Comparison of ENCODE assay signal across 20 mouse cellular contexts in the genomic region with DNA sequence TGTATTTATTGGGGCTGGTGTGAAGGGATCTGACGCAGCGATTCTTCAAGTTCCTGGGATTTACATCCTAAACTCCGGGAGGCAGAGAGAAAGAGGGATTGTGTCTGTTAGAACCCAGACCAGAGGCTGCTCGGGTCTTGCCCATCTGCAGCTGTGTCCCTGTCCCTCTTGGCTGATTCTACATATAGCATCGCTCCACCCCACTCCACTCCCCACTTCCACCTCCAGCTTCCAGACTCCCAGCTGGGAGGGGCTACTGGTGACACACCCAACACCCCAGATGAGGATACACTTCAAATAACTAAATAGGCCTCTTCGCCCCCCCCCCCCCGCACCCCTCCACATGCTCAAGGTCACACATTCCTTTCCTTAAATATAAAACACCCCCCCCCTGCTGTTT.
DNase-seq lines count a peak whose midpoint lies in the region; ATAC-seq lines count a peak whose summit lies in the region.
"Had no signal": no experiment of that assay in that cellular context is flagged by ENCODE, and none has a peak within 500 bp of the region (broad histone marks: within the 10 kb centered on the region; RNA-seq: fewer than 3 reads in every experiment).

No protein-coding gene starts in this region.

- H3K27me3 ChIP-seq in heart, embryonic 13.5 days (replicated peaks), result no peaks in the 10 kb centered on the region
- no peaks in the 10 kb centered on the region for H3K27me3 ChIP-seq in limb, embryonic 11.5 days (ENCODE audit: control insufficient read depth, insufficient read depth, low read length)
- H3K27me3 ChIP-seq in limb, embryonic 10.5 days (ENCODE audit: low read depth, poor library complexity, severe bottlenecking), result peaks cover 22% of the 10 kb centered on the region; the same call in 1 of the 2 replicates
- H3K27me3 ChIP-seq in limb, embryonic 13.5 days, result peaks cover 20% of the 10 kb centered on the region
- H3K27me3 ChIP-seq: forebrain, embryonic 13.5 days had no signal

- no peak overlapping the region for H3K4me3 ChIP-seq in heart, embryonic 13.5 days
- H3K4me3 ChIP-seq in limb, embryonic 11.5 days (ENCODE audit: low read depth, low read length), result no peak overlapping the region
- no peak overlapping the region for H3K4me3 ChIP-seq in limb, embryonic 10.5 days
- H3K4me3 ChIP-seq in limb, embryonic 13.5 days, result no peak overlapping the region
- H3K4me3 ChIP-seq: embryonic facial prominence, embryonic 13.5 days; forebrain, embryonic 13.5 days; hindbrain, embryonic 13.5 days had no signal

- H3K27ac ChIP-seq in heart, embryonic 13.5 days (replicated peaks), result no peak overlapping the region
- H3K27ac ChIP-seq in limb, embryonic 11.5 days (replicated peaks; ENCODE audit: low read depth, low read length), result no peak overlapping the region
- no peak overlapping the region for H3K27ac ChIP-seq in limb, embryonic 10.5 days
- H3K27ac ChIP-seq in limb, embryonic 13.5 days, result no peak overlapping the region
- H3K27ac ChIP-seq: embryonic facial prominence, embryonic 13.5 days; forebrain, embryonic 13.5 days; hindbrain, embryonic 13.5 days; hindbrain, postnatal 0 days had no signal

- H3K36me3 ChIP-seq in heart, embryonic 13.5 days, result no peaks in the 10 kb centered on the region
- no peaks in the 10 kb centered on the region for H3K36me3 ChIP-seq in limb, embryonic 11.5 days (ENCODE audit: control insufficient read depth, insufficient read depth, low read length)
- no peaks in the 10 kb centered on the region for H3K36me3 ChIP-seq in limb, embryonic 10.5 days
- no peaks in the 10 kb centered on the region for H3K36me3 ChIP-seq in limb, embryonic 13.5 days
- H3K36me3 ChIP-seq: embryonic facial prominence, embryonic 13.5 days; hindbrain, embryonic 13.5 days had no signal

- WGBS in heart, embryonic 13.5 days, result 38% methylated on average over 7 of the region's 7 CpGs
- WGBS in limb, embryonic 11.5 days, result 43% methylated on average over 7 of the region's 7 CpGs
- 47% methylated on average over 7 of the region's 7 CpGs for WGBS in limb, embryonic 10.5 days
- 38% methylated on average over 7 of the region's 7 CpGs for WGBS in limb, embryonic 13.5 days

- H3K9me3 ChIP-seq in heart, embryonic 13.5 days, result no peaks in the 10 kb centered on the region
- no peaks in the 10 kb centered on the region for H3K9me3 ChIP-seq in limb, embryonic 11.5 days (ENCODE audit: control insufficient read depth, low read length)
- H3K9me3 ChIP-seq in limb, embryonic 10.5 days (replicated peaks), result no peaks in the 10 kb centered on the region
- H3K9me3 ChIP-seq in limb, embryonic 13.5 days, result no peaks in the 10 kb centered on the region
- H3K9me3 ChIP-seq: embryonic facial prominence, embryonic 13.5 days; forebrain, embryonic 13.5 days; hindbrain, embryonic 13.5 days had no signal

- no peak for ATAC-seq in heart, embryonic 13.5 days (ENCODE audit: extremely low read depth, insufficient number of reproducible peaks, low FRiP score, low TSS enrichment)
- ATAC-seq in limb, embryonic 11.5 days (ENCODE audit: insufficient number of reproducible peaks, low FRiP score, low TSS enrichment, low read depth), result no peak
- ATAC-seq in limb, embryonic 13.5 days (ENCODE audit: low FRiP score, low read depth), result peak; percentile 51; the same call in 1 of the 2 replicates
- ATAC-seq: forebrain, embryonic 13.5 days; forebrain, postnatal 0 days; hindbrain, postnatal 0 days had no signal

- intact Hi-C loops in heart, postnatal 10 days (cut with DNase I), result no loop called here

- DNase-seq in heart, postnatal 10 days, result no peak
- DNase-seq in limb, embryonic 11.5 days (ENCODE audit: low spot score), result no peak
- no peak for DNase-seq in limb, embryonic 10.5 days (ENCODE audit: low spot score)
- DNase-seq in R1 (ENCODE audit: low read depth, low spot score), result peak; percentile 36
- no peak for DNase-seq in adrenal gland, adult 8-10 months
- DNase-seq: adrenal gland, postnatal 10 days; cerebellum, adult 11 months; cerebellum, adult 8-10 months; cerebellum, postnatal 14 days; embryo, embryonic 11 days; forebrain, postnatal 0 days; gastrocnemius, postnatal 14 days; heart, postnatal 4 days; kidney, adult 18-20 months had no signal

- peaks cover 14% of the 10 kb centered on the region for H3K4me1 ChIP-seq in heart, embryonic 13.5 days
- peaks cover 3% of the 10 kb centered on the region; the same call in 1 of the 2 replicates for H3K4me1 ChIP-seq in limb, embryonic 11.5 days (ENCODE audit: control insufficient read depth, insufficient read depth, low read length)
- H3K4me1 ChIP-seq in limb, embryonic 10.5 days, result peaks cover 24% of the 10 kb centered on the region
- peaks cover 9% of the 10 kb centered on the region for H3K4me1 ChIP-seq in limb, embryonic 13.5 days
- H3K4me1 ChIP-seq: embryonic facial prominence, embryonic 13.5 days; forebrain, embryonic 13.5 days had no signal

- 0 out of 2 replicates have a peak overlapping the region, but pooled peaks have one; percentile 7 for H3K4me2 ChIP-seq in heart, embryonic 13.5 days
- 0 out of 2 replicates have a peak overlapping the region, but pooled peaks have one; percentile 10 for H3K4me2 ChIP-seq in limb, embryonic 11.5 days (ENCODE audit: low read depth, severe bottlenecking)
- H3K4me2 ChIP-seq in limb, embryonic 13.5 days (replicated peaks), result peak overlapping the region; percentile 30
- H3K4me2 ChIP-seq: embryonic facial prominence, embryonic 13.5 days; forebrain, embryonic 13.5 days; hindbrain, embryonic 13.5 days had no signal

- 0 out of 2 replicates have a peak overlapping the region, but pooled peaks have one; percentile 11 for H3K9ac ChIP-seq in heart, embryonic 13.5 days
- H3K9ac ChIP-seq in limb, embryonic 11.5 days (ENCODE audit: low read length), result no peak overlapping the region
- no peak overlapping the region for H3K9ac ChIP-seq in limb, embryonic 13.5 days
- H3K9ac ChIP-seq: embryonic facial prominence, embryonic 13.5 days; forebrain, embryonic 13.5 days; forebrain, postnatal 0 days; hindbrain, embryonic 13.5 days had no signal
